8 mouse cellular contexts compared by ENCODE assay signal in genomic region chr7:142577806-142578423, GRCm38 (mm10). TPM values are rescaled to one million over a fixed set of nuclear protein-coding genes. Genes with fewer than 3 reads are reported as not detected.
DNase-seq lines count a peak whose midpoint lies in the region; ATAC-seq and TF ChIP-seq lines count a peak whose summit lies in the region.

No protein-coding gene starts in this region.

- H3K27ac ChIP-seq in kidney, postnatal 0 days, result 0 out of 2 replicates have a peak overlapping the region, but pooled peaks have one; percentile 10
- H3K27ac ChIP-seq in embryonic facial prominence, embryonic 13.5 days, result peak overlapping the region; percentile 99
- peak overlapping the region; percentile 65 for H3K27ac ChIP-seq in hindbrain, embryonic 10.5 days

- peak overlapping the region; percentile 19 for H3K4me3 ChIP-seq in kidney, postnatal 0 days (replicated peaks; ENCODE audit: low read depth, low read length)
- H3K4me3 ChIP-seq in embryonic facial prominence, embryonic 13.5 days, result peak overlapping the region; percentile 53
- peak overlapping the region; percentile 45 for H3K4me3 ChIP-seq in hindbrain, embryonic 10.5 days

- H3K4me2 ChIP-seq in kidney, postnatal 0 days (ENCODE audit: low read length), result peak overlapping the region; percentile 44
- peak overlapping the region; percentile 63 for H3K4me2 ChIP-seq in embryonic facial prominence, embryonic 13.5 days

- 48% methylated on average over 26 of the region's 26 CpGs for WGBS in kidney, postnatal 0 days
- WGBS in embryonic facial prominence, embryonic 13.5 days, result 34% methylated on average over 26 of the region's 26 CpGs
- whole genome bisulfite sequencing in hindbrain, embryonic 10.5 days, result 50% methylated on average over 26 of the region's 26 CpGs

- DNase-seq in kidney, postnatal 0 days (ENCODE audit: low spot score), result peak; percentile 60
- no peak for DNase-seq in kidney, postnatal 14 days
- DNase-seq in hindbrain, embryonic 10.5 days (ENCODE audit: low spot score), result peak; percentile 62
- peak; percentile 33 to 54 for DNase-seq in lung, postnatal 4 days
- peak; percentile 59 for DNase-seq in thymus, postnatal 4 days
- DNase-seq in spleen, postnatal 4 days (ENCODE audit: low spot score in 2 of 2), result no peak
- DNase-seq in MN1 (ENCODE audit: low spot score), result no peak

- no peaks in the 10 kb centered on the region for H3K27me3 ChIP-seq in kidney, postnatal 0 days (ENCODE audit: insufficient read depth, low read length)
- no peaks in the 10 kb centered on the region for H3K27me3 ChIP-seq in embryonic facial prominence, embryonic 13.5 days
- H3K27me3 ChIP-seq in hindbrain, embryonic 10.5 days (ENCODE audit: insufficient read depth, poor library complexity, severe bottlenecking), result peaks cover 27% of the 10 kb centered on the region

- TF ChIP-seq CTCF in kidney, postnatal 0 days (IDR thresholded peaks at IDR 0.05; ENCODE audit: low read depth), result no peak

- 0 out of 2 replicates have a peak, but pooled peaks cover 6% of the 10 kb centered on the region for H3K9me3 ChIP-seq in kidney, postnatal 0 days (replicated peaks; ENCODE audit: low read length)
- H3K9me3 ChIP-seq in embryonic facial prominence, embryonic 13.5 days, result peaks cover 27% of the 10 kb centered on the region
- H3K9me3 ChIP-seq in hindbrain, embryonic 10.5 days, result peaks cover 28% of the 10 kb centered on the region

- H3K4me1 ChIP-seq in kidney, postnatal 0 days (replicated peaks; ENCODE audit: insufficient read depth, low read length), result peaks cover 21% of the 10 kb centered on the region; the same call in 1 of the 2 replicates
- H3K4me1 ChIP-seq in embryonic facial prominence, embryonic 13.5 days, result peaks cover 64% of the 10 kb centered on the region
- H3K4me1 ChIP-seq in hindbrain, embryonic 10.5 days (replicated peaks), result peaks cover 54% of the 10 kb centered on the region

- ATAC-seq in kidney, postnatal 0 days (replicated peaks; ENCODE audit: low FRiP score, low read depth), result peak; percentile 50; the same call in 1 of the 2 replicates
- ATAC-seq in embryonic facial prominence, embryonic 13.5 days (ENCODE audit: insufficient number of reproducible peaks, insufficient read depth, low FRiP score, low TSS enrichment, low read depth), result peak; percentile 72

- H3K9ac ChIP-seq in kidney, postnatal 0 days (ENCODE audit: low read depth, low read length), result peak overlapping the region; percentile 32
- H3K9ac ChIP-seq in embryonic facial prominence, embryonic 13.5 days, result peak overlapping the region; percentile 84

- H3K36me3 ChIP-seq in kidney, postnatal 0 days (ENCODE audit: insufficient read depth, low read length), result no peaks in the 10 kb centered on the region
- peaks cover 5% of the 10 kb centered on the region; the same call in 1 of the 2 replicates for H3K36me3 ChIP-seq in embryonic facial prominence, embryonic 13.5 days
- H3K36me3 ChIP-seq in hindbrain, embryonic 10.5 days, result no peaks in the 10 kb centered on the region

RNA-seq across cellular contexts. Expression of gene Mrpl23, which starts 45.4 kb away (rescaled TPM):
- 21.3 and 22.6 TPM in 2 replicates for polyA plus RNA-seq in kidney, postnatal 0 days (2015; fragmentation: Nextera tagmentation; extraction: Ambion mirVana)
- 36.0 and 36.7 TPM in 2 replicates for polyA plus RNA-seq in embryonic facial prominence, embryonic 13.5 days (2015; fragmentation: Nextera tagmentation; extraction: Ambion mirVana)
- 17.7 and 19.7 TPM in 2 replicates for polyA plus RNA-seq in hindbrain, embryonic 10.5 days (2016; fragmentation: Nextera tagmentation; extraction: Ambion mirVana)

Comparison
In these comparisons a context has a peak if more than half of its experiments do, and no peak if none do; other contexts are left out.
1. DNase-seq: peak in kidney, postnatal 0 days (single experiment), hindbrain, embryonic 10.5 days (single experiment), lung, postnatal 4 days (2 of 2) and thymus, postnatal 4 days (single experiment); none in kidney, postnatal 14 days (single experiment), spleen, postnatal 4 days (0 of 2) and MN1 (single experiment).
2. H3K27ac ChIP-seq: peak in every context shown above with its lines; median percentile 99 in embryonic facial prominence, embryonic 13.5 days; 65 in hindbrain, embryonic 10.5 days; 10 in kidney, postnatal 0 days.
3. Peak in every context shown above with its lines, with median percentiles within 50 percentile points of each other: H3K4me3 ChIP-seq.